Mouse (Mus musculus) cerebellum, adult 9-11 months (tissue): Measurements from ENCODE around the gene Pkp3.

ENCODE experiments used
- DNase-seq: peaks from one replicate; pipeline ENCODE4 v3.0.0; 2022

Pkp3 gene

DNA sequence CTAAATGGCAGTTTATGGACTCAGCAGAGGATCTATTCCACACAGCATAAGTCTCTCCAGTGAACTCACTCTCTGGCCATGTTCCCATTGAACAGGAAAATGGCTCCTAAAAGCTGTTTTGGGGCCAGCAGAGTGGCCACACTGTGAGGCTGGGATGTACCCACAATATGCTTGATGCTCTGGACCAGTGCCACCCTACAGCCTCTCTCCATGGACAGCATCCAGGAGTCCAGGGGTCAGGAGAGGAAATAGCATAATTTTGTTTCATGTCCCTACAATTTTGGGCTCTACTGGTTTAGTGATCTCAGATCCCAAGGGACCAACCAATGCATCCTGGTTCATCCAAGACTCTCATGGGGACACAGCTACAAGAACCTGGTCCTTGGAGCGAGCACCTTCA, 20.5 kb upstream of the Pkp3 start:
- DNase-seq, result peak; percentile 29

DNA sequence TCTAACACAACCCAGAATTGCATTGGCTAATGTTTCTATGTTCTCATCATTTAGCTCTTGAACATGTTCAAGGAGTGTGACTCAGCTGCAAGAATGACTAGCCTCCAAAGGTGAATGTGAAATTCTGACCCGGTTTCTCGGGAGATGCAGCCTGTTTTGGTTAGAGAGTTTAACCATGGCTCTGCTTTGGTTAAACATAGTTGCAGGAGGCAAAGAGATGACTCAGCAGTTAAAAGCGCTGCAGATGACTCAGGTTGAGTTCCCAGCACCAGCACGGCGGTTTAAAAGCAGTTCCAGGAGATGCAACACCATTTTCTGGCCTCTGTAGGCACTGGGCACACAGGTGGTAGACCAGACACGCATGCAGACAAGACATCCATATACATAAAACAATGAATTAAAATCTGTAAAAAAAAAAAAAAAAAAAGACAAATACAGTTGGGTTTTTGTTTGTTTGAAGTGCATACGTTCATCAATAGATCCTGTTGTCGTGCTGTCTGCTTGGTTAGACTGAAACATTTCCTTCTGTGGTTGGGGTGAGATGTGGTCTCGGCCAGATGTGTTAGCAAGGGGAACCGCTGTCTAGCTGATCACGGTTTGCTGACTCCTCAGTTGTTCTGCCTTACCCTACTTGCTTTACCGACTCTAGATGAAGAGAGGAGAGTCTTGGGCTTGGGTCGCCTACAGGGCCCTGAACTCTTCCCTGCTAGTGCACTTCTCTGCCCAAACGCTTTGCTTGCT, 19.2 kb upstream of the Pkp3 start:
- DNase-seq, result peak; percentile 9

DNA sequence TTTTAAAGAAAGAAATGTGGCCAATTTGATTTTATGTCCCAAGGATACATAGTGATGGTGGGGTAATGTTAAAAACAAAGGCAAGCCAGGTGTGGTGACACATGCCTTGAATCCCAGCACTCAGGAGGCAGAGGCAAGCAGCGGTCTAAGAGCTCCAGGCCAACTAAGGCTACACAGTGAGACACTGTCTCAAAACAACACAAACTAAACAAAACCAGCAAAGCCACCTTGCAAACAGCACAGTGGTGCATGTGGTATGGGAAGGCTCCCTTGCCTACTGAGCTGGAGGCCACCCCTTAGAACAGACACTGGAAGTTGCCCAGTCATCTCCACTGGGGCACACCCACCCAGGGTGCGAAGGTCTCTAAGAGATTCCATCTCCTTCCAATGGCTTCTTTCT, 18.1 kb upstream of the Pkp3 start:
- no peak for DNase-seq

DNA sequence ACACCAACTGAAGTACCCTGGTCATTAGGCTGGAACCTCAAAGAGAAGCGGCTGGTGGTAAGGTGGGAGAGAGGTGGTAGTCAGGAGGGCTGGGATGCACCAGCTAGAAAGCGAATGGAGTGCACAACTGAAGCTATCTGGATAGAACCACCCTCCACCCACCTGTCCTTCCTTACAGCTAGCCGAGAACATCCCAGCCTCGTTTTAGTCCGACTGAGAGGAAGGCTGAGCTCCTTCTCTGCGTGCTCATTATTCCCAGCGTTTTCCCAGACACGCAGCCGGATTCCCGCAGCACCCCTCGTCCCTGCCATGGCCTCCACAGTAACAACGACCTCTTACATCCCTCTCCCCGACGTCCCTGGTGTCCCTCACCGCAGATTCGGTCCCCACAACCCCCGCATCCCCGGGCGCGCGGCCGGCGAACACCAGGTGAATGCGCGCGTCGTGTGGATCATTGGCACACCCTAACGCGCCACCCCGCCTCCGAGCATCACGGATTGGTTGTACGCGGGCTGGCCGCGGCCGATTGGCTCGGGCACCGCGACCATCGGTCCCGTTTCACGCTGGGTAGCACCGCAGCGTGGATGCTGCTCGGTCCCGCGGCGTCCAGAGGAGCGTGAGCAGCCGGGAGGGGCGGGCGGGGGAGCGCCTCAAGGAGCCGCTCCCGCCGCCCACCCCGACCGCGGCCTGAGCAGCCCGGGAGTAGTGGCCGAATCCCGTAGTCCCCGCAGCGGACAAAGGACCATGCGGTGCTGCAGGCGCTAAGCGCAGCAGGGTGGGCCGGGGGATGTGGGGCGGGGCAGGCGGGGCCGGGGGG, 17.4 kb upstream of the Pkp3 start, which contains the start of gene B4galnt4:
B4galnt4 (plus strand) TSS at position 679 of the 817 bp plus-strand sequence.
- peak; percentile 95 for DNase-seq

DNA sequence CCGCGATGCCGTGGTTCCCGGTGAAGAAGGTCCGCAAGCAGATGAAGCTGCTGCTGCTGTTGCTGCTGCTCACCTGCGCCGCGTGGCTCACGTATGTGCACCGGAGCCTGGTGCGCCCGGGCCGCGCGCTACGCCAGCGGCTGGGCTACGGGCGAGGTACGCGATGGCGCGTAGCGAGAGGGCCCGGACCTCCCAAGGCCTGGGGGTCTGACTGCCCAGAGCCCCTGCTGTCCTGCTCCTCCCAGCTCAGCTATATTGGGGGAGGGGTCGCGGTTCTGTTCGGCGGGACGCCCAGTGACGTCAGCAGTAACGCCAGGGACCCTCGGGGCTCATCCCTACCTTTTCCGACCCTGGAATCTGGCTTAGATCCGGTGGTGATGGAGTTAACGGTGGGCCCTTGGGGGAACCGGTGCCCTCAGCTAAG, 16.7 kb upstream of the Pkp3 start:
- peak; percentile 75 for DNase-seq

DNA sequence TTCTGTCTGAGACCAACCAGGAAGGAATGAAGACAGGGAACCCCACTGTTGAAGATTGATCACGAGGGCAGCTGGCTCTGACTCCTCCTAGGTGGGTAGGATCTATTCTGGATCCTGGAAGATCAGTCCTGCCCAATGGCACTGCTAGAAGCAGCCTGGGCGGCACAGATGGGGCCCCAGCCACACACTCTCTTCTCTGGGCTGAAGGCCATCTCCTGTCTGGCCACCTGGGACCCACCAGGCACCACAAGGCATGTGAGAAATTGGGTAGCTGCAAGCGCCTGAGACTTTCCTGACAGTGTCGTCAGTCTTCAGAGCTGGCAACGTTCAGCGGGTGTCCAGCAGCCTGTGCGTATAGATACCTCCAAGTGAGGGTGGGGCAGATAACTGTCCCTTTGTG, 15.5 kb upstream of the Pkp3 start:
- peak; percentile 83 for DNase-seq

DNA sequence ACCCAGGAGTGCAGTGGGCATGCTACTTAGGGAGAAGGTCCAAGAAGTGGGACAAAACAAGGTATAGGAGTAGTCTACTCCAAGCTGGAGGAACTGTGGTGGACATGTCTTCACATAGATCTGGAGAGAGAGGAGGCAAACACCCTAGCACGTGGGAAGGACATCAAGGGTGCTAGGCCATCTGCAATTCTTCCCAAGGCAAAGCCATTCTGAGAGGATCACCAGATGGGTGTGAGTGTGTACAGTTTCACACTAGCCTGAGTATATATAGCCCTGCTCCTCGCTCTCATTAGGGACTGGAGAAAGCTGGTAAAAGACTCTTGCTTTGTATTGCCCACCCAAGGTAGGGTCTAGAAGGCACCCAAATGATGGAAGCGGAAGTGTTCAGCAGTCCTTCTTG, 14.7 kb upstream of the Pkp3 start:
- DNase-seq, result peak; percentile 22

DNA sequence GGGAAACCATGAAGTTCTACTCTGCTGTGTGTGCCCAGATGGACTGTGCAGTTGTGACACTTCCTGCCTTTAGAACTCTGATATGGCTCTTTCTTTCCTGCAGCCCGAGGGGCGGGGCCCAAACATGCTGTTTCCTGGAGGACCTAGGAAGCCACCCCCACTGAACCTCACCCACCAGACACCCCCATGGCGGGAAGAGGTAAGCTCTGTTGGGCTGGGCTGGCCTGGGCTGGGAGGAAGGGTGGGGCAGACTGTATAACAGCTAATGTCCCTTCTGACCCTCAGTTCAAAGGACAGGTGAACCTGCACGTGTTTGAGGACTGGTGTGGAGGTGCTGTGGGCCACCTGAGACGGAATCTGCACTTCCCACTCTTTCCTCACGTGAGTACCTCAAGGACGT, 13.8 kb upstream of the Pkp3 start:
- DNase-seq, result peak; percentile 30

DNA sequence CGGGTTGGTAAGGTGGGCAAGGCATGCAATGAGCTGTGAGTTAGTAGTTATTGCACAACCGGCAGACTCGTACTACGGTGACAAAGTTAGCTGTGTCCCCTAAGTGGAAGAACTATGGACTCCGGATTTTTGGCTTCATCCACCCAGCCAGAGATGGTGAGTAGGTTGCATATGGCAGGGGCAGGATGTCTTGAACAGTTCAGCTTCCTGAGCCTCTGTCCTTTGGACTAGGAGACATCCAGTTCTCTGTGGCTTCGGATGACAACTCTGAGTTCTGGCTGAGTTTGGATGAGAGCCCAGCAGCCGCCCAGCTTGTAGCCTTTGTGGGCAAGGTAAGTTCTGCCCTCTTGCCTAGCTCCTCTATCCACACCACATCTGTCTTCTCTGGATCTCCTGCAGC, 13.4 kb upstream of the Pkp3 start:
- DNase-seq, result peak; percentile 21

DNA sequence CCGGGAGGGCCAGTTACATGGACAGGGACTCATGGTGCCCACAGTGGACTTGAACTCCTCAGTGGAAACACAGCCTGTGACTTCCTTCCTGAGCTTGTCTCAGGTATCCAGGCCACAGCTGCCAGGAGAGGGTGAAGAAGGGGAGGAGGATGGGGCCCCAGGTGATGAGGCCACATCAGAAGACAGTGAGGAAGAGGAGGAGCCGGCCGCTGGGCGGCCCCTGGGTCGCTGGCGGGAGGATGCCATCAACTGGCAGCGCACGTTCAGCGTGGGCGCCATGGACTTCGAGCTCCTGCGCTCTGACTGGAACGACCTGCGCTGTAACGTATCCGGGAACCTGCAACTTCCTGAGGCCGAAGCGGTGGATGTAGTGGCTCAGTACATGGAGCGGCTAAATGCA, 9.7 kb upstream of the Pkp3 start:
- peak; percentile 31 for DNase-seq

DNA sequence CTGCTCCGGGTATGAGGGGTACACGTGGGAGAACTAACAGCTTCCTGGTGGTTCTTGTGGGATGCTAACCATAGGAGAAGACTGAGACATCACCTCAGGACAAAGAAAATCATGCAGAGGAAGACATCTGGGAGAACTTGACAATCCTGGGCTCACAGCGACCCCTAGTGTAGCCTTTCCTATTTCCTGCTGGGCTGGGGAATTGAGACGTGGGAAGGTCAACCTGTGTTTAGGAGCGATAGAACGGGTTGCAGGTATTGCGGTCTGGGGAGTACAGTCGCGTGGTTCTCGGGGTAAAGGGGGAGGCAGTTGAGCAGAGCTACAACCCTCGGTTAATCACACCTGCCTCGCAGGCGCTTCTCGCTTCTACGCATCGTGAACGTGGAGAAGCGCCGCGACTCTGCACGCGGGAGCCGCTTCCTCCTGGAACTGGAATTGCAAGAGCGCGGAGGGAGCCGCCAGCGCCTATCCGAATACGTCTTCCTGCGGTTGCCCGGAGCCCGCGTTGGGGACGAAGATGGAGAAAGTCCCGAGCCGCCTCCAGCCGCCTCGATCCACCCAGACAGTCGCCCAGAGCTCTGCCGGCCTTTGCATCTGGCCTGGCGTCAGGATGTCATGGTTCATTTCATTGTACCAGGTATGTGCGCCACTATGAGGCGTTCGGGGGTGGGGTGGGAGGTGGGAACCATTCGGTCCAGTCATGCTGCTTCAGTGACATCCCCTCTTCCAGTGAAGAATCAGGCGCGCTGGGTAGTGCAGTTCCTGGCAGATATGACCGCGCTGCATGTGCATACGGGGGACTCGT, 7.8 kb upstream of the Pkp3 start:
- peak; percentile 64 for DNase-seq

DNA sequence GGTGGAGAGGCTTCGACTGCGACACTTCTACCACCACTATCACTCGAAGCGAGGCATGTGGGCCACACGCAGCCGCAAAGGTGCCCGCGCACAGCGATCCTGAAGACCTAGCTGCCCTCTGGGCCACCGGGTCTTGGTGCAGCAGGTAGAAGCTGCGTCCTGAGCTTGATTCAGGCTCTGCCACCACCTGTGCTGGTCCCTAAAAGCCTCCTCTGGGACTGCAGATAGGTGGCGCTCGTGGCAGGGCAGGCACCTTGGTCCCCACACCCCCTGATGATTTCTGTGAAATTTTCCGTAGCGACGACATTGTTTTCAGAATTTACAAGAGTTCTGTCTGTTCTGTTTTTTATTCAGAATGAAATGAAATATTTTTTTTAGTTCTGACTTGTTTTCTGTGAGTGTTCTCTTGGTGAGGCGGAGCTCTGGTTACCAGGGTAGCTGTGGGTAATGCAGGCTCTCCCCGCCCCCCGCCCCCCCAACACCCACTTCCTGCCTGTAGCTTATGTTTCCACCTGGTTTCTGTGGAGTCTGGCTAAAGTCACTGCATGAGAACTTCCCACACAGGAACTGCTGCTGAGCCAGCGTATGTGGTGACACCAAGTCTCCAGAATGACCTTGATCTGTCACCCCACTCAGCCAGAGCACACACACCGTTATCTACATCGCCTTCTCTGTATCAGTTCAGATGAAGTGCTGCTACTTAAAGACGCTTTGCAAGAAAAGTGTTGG, 5.8 kb upstream of the Pkp3 start:
- DNase-seq, result no peak

DNA sequence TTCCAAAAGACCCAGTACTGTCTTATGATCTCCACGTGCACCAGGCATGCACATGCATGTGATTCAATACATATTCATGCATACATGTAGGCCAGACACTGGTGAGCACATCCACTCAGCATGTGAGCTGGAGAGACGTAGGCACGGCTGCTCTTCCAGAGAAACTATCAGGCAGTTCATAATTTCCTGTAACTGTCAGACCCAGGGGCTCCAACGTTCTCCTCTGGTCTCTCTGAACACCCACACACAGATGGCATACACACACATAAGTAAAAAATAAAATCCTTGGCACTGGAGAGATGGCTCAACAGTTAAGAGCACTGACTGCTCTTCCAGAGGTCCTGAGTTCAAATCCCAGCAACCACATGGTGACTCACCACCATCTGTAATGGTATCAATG, 4.2 kb upstream of the Pkp3 start:
- DNase-seq, result no peak

DNA sequence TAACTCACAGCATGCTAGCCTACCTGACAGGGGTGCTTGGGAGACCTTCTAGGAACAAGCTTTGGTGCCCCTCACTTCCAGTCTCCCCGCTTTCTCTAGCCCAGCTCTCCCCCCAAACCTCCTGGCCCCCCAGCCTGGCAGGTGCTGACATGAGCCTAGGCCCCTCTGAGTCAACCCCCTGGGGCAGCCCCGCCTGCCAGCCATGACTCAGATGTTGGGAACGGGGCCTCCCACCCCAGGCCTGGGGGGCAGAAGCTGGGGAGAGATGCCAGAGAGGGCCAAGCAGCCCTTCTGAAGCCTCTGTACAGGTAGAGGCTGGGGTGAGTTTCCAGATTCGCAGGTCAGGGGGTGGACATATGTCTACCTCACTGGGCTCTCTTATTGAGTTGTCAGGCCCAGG, 858 bp downstream of the Pkp3 start:
- DNase-seq, result no peak

DNA sequence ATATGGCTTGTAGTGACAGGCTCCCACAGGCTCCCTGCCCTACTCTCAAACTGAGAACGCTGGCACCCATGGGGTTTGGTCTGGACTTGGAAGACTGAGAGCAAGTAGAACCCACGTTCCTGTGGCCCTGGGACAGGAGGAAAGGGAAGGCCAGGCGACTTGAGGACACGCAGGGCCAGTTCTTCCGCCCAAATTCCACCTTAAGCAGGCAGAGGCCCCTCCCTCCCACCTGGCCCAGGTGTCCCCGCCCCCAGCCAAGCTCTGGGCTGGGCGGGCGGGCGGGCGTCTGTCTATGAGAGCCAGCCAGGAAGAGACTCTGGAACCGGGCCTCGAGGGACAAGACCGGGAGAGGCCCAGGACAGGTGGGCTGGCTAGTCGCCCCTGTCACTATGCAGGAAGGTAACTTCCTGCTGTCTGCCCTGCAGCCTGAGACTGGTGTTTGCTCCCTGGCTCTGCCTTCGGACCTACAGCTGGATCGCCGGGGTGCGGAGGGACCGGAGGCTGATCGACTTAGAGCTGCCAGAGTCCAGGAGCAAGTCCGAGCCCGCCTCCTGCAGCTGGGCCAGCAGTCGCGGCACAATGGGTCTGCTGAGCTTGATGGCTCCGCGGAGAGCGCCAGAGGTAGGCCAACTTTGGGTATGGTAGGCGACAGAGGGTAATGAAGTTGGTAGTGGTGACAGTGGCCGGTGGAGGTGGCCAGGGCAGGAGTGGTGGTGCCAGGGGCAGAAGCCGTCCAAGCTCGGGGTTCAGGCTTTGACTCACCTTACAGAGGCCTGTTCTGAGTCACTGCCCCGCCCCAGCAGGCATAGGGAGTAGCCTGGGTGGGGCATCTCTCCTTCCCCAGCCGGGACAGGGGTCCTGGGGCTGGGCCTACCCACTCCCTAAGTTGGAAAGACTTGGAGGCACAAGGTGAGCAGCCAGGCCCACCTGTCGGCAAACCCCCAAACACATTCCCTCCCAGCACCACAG, 1.7 kb downstream of the Pkp3 start:
- no peak for DNase-seq

DNA sequence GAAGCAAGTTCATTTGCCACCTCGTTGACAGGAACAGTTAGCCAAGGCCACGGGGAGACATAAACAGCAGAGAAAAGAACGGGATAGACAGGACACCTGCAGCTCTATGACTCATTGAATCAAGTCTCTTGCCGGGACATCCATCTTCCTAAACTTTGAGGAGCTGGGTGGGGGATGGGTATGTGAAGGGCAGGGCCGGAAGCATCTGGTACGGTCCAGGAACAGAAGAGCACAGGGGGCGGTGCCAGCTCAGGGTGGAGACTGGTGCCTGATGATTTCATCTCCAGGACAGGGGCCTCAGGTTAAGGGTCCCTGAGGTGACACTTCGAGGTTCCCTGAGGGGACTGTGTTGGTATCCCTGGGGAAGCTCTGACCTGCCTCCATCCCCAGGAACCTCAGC, 9.9 kb downstream of the Pkp3 start:
- DNase-seq, result no peak

DNA sequence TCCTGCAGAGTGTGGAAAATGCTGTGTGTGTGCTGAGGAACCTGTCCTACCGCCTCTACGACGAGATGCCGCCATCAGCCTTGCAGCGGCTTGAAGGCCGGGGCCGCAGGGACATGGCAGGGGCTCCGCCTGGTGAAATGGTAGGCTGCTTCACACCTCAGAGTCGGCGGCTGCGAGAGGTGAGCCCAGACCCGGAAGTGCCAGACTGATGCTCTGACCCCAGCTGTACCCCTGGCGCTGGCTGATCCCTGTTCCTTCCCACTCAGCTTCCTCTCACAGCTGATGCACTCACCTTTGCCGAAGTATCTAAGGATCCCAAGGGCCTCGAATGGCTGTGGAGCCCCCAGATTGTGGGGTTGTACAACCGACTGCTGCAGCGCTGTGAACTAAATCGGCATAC, 10.5 kb downstream of the Pkp3 start:
- DNase-seq, result no peak

DNA sequence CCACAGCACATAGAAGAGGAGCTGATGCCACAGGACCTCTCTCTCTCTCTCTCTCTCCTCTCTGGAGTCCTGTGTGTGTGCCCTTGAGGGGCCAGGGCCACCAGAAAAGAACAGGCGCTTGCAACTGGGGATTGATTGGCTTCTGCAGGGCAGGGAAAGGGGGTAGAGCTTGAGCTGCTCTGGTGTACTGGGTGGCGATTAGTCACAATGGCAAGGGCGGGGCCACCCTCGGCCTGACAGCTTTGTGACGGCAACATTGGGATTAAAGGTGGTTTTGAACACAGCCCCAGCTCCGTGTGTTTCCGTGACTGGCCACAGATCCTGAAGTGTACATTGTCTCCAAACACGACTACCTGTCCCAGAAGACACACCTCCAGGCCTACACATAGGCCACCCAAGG, 12.2 kb downstream of the Pkp3 start:
- no peak for DNase-seq

DNA sequence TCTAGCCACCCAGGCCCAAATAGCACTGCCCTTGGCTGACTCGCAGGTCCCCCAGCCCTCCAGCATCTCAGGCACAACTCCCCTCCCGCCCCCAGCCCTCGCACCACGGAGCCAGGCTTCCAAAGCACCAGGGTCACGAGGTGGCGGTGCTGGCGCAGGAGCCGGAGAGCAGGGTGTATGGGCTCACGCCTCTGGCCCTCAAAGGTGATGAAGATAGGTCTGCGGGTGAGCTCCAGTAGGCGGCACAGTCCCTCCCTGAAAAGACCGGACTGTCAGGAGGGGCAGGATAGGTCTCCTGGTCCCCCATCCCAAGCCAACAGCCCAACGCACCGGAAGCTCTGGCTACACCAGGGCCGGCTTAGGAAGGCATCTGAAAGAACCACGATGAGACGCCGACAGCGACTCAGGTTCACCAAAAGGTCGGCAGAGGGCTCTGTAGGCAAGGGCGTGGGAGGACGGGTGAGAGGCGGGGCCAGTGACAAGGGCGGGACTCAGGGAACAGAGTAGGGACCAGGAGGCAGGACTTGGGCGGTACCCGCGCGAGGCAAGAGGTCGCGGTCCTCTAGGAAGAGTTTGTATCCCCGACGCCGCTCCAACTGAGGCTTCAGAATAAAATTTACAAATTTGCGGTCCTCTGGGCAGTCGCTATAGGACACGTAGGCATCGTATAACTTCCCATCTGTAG, 14.2 kb downstream of the Pkp3 start:
- peak; percentile 84 for DNase-seq

DNA sequence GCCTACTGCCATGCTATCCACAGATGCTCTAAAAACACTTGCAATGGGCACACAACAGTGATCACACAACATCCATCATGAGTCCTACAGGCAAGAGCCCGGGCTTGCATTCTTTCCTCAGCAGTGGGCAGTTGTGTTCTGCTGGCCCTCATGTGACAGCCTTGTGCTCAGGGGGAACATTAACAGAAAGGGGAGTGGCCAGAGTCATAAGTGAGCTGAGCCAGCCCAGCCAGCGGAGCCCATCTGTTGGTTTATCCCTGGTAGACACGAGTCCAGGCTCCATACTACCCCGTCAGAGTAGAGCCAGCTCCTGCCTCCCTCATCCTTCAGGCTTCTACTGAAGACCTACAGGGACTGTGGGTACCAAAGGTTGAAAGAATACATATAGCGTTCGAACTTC, 15.9 kb downstream of the Pkp3 start:
- no peak for DNase-seq
